Mouse (Mus musculus) hindbrain, postnatal 0 days (tissue): ENCODE measurements around the gene Rapgef5. TPM values are rescaled to one million over a fixed set of nuclear protein-coding genes. Genes with fewer than 3 reads are reported as not detected.

Experiments
- ATAC-seq: fragments of 200-750 bp; cut with Nextera tagmentation; 2 replicates; pipeline ENCODE4 v1.8.0; 2017; ENCODE audit warnings: mild to moderate bottlenecking, moderate TSS enrichment, moderate library complexity
- DNase-seq: peaks from one replicate; pipeline ENCODE4 v3.0.0-alpha.2; 2015; ENCODE audit warnings: low spot score
- H3K27ac ChIP-seq: fragments of 300-500 bp; sonication (generic); 2 replicates; pipeline ENCODE4 v1.5.1; 2014; ENCODE audit warnings: mild to moderate bottlenecking
- H3K27me3 ChIP-seq: fragments of 300-500 bp; sonication (generic); 2 replicates; pipeline ENCODE4 v1.6.1; 2014; ENCODE audit warnings: low read length, mixed read lengths; ENCODE audit not compliant: insufficient read depth
- H3K36me3 ChIP-seq: fragments of 300-500 bp; sonication (generic); 2 replicates; pipeline ENCODE4 v1.6.1; 2014; ENCODE audit warnings: low read length, mixed read lengths; ENCODE audit not compliant: insufficient read depth
- H3K4me1 ChIP-seq: fragments of 300-500 bp; sonication (generic); 2 replicates; pipeline ENCODE4 v1.6.1; 2014; ENCODE audit warnings: antibody characterized with exemption, low read length, mixed read lengths; ENCODE audit not compliant: insufficient read depth
- H3K4me2 ChIP-seq: fragments of 300-500 bp; sonication (generic); 2 replicates; pipeline ENCODE4 v1.6.1; 2014; ENCODE audit warnings: low read depth, mild to moderate bottlenecking, low read length, moderate library complexity, mixed read lengths
- H3K4me3 ChIP-seq: fragments of 300-500 bp; sonication (generic); 2 replicates; pipeline ENCODE4 v1.5.1; 2014; ENCODE audit warnings: low read length
- H3K9ac ChIP-seq: fragments of 300-500 bp; sonication (generic); replicated peaks from 2 replicates; pipeline ENCODE4 v1.6.1; 2014; ENCODE audit warnings: mild to moderate bottlenecking, low read length, moderate library complexity, mixed read lengths
- H3K9me3 ChIP-seq: fragments of 300-500 bp; sonication (generic); 2 replicates; pipeline ENCODE4 v1.6.1; 2016; ENCODE audit warnings: low read length, mixed read lengths
- CTCF ChIP-seq: IDR thresholded peaks from 2 replicates; pipeline ENCODE4 v1.5.1; 2016; ENCODE audit warnings: antibody characterized with exemption, control low read depth, low read depth
- WGBS: fragments of 180-500 bp; shearing (Covaris S2); extraction: QIAGEN DNeasy Blood & Tissue Kit; methylation state at CpG from one replicate; pipeline ENCODE4 v1.1.7; 2014; 5-methylcytosine and 5-hydroxymethylcytosine counted together
- polyA plus RNA-seq: library from polyadenylated mRNA; unstranded; fragments of >200 nt; fragmentation: Nextera tagmentation; extraction: Ambion mirVana; gene quantifications from 2 replicates; pipeline ENCODE4 v1.2.1, GENCODE M21; 2015
- total RNA-seq: library from RNA; depleted of rRNA; stranded (reverse); fragments of >200 nt; gene quantifications from 2 replicates; pipeline ENCODE4 v1.2.3, GENCODE M21; 2014

Rapgef5 gene
- total and polyA plus RNA-seq, 2 experiments from 2014 or later, result 25.5 to 38.4 TPM

DNA sequence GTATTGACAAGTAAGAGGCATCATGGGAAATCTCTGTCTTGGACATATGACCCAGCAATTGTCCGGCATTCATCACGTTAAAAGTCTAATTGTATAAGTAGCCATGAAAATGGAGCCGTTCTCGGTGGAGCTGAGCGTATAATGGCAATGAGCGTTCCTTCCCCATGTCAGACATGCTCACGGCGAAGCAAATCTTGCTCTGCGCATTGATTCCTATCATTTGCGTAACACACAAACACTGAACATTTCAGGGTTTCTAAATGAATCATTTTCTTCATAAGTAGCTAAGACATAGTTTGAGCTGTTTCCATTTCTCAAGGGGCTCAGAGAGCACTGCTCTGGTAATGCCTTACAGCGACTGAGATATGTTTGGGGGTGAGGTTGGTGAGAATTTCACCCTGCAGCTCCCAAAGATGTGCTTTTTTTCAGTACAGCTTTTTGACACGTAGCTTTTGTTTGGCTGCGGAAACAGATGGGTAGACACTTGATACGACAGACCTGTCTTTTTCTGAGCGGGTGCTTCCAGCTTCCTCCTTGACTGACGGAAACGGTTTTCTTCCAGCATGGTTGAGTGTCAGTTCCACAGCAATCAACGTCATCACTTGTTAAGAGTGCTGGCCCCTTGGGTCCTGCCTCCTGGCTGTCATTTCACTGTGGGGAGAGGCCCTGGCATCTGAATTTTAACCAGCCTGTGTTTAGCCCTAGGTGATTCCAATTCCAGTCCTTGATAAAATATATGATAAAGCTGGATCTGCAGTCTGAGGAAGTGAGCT lies 112.2 kb downstream of the Rapgef5 start:
- H3K4me1 ChIP-seq, result peaks cover 3% of the 10 kb centered on the region; the same call in 1 of the 2 replicates
- H3K4me2 ChIP-seq, result no peak overlapping the region
- no peaks in the 10 kb centered on the region for H3K36me3 ChIP-seq
- TF ChIP-seq CTCF, result no peak
- H3K9ac ChIP-seq, result no peak overlapping the region
- DNase-seq (peak; percentile 20), ATAC-seq (no peak)
- no peak overlapping the region for H3K4me3 ChIP-seq
- no peak overlapping the region for H3K27ac ChIP-seq
- no peaks in the 10 kb centered on the region for H3K27me3 ChIP-seq
- WGBS, result 48% methylated on average over 18 of the region's 18 CpGs
- H3K9me3 ChIP-seq, result no peaks in the 10 kb centered on the region

DNA sequence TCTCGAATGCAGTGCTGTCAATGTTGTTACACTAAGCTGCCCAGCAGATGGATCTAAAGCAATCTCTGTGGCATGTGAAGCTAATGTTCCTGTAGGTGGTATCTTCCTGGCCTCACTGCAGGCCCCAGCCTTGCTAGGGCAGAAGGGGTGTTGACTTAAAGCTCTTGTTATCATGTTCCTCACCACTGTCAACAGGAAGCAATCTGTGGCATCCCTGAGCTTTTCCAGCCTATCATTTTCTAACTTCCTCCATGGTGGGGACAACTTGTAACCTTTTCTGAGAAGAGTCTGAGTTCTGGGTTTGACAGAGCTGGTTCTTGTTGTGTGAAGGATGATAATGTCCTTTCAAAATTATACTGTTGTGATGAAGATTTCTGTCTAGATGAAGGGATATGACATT lies 115.9 kb downstream of the Rapgef5 start:
- no peak for TF ChIP-seq CTCF
- H3K4me1 ChIP-seq, result peaks cover 3% of the 10 kb centered on the region; the same call in 1 of the 2 replicates
- H3K27ac ChIP-seq, result no peak overlapping the region
- H3K9me3 ChIP-seq, result no peaks in the 10 kb centered on the region
- no peak overlapping the region for H3K4me3 ChIP-seq
- H3K9ac ChIP-seq, result no peak overlapping the region
- WGBS, result 71% methylated on average over 1 of the region's 1 CpGs
- H3K36me3 ChIP-seq, result no peaks in the 10 kb centered on the region
- ATAC-seq (no peak), DNase-seq (no peak)
- no peak overlapping the region for H3K4me2 ChIP-seq
- no peaks in the 10 kb centered on the region for H3K27me3 ChIP-seq

DNA sequence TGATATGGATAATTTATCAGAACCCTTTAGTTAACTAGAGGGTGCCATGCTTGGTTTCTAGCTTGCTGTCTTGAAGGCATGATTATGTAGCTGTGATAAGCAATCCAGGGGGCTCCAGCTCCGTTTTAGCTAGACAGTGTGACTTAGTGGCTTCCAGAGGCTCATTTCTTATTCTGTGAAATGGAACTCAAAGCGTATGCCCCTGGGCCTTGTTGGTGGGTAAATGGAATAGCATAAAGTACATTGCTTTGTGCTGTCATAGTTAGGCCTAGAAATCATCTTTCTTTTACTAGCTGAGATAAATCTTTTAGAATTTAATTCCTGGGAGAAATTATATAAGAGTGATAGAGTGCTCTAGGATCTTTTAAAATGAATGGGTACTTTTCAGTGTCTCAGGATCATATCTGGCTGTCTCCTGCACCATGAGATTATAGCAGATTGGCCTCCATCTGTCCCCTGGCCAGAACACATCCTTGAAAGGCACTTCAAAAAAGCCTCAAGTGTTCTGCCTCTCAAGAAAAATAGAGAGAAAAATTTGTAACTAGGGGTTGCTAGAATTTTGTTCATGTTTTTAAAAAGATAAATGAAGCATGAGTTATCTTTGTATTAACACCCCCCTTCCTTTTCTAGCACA lies 120.0 kb downstream of the Rapgef5 start:
- no peaks in the 10 kb centered on the region for H3K4me1 ChIP-seq
- ATAC-seq, result no peak
- no peak overlapping the region for H3K4me3 ChIP-seq
- no peak for DNase-seq
- H3K27ac ChIP-seq, result no peak overlapping the region
- no peaks in the 10 kb centered on the region for H3K9me3 ChIP-seq
- H3K9ac ChIP-seq, result no peak overlapping the region
- H3K4me2 ChIP-seq, result no peak overlapping the region
- H3K27me3 ChIP-seq, result no peaks in the 10 kb centered on the region
- H3K36me3 ChIP-seq, result no peaks in the 10 kb centered on the region
- 55% methylated on average over 2 of the region's 2 CpGs for WGBS
- TF ChIP-seq CTCF, result no peak

DNA sequence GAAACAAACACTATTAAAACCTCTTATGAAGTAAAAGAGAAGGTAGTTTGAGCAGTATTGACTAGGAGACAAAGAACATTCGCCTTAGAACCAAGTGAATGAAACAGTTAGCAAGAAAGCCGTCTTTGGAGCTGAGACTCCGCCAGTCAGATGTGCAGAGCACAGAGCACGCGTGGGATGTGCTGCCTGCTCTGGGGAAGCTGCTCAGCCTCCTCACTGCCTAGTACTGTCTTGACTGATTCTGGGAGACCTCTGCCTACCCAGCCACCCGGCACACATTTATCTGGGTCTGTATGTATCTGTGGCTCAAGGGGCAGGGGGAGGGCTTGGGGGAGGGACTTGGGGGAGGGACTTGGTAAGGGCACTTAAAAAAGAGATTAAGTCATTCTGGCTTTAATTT lies 120.7 kb downstream of the Rapgef5 start:
- Histone ChIP-seq H3K27ac (no peak overlapping the region), H3K4me3 (no peak overlapping the region), H3K27me3 (no peaks in the 10 kb centered on the region), H3K36me3 (no peaks in the 10 kb centered on the region), H3K4me1 (no peaks in the 10 kb centered on the region), H3K4me2 (no peak overlapping the region), H3K9ac (no peak overlapping the region), H3K9me3 (no peaks in the 10 kb centered on the region)
- 69% methylated on average over 6 of the region's 6 CpGs for WGBS
- TF ChIP-seq CTCF, result no peak
- no peak for ATAC-seq
- DNase-seq, result no peak

DNA sequence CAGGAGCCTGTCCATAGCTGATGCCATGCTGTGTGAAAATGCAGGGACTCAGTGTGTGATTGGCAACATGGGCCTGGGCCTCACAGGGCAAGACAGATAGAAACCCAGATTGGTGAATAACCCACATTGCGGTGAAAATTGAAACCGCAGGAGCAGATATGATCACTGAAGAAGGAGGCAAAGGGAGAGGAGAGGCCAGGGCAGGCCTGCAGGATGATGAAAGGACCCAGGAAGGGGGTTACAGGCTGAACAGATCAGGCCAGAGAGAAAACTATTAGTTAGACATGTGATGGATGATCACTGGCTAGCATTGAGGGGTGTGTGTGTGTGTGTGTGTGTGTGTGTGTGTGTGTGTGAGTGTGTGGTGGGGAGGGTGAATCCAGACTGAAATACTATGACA lies 122.6 kb downstream of the Rapgef5 start:
- Histone ChIP-seq H3K4me2 (no peak overlapping the region), H3K9ac (no peak overlapping the region), H3K27ac (no peak overlapping the region), H3K27me3 (no peaks in the 10 kb centered on the region), H3K9me3 (no peaks in the 10 kb centered on the region), H3K4me3 (no peak overlapping the region), H3K4me1 (no peaks in the 10 kb centered on the region), H3K36me3 (no peaks in the 10 kb centered on the region)
- no peak for DNase-seq
- no peak for ATAC-seq
- 77% methylated on average over 2 of the region's 2 CpGs for WGBS
- no peak for TF ChIP-seq CTCF

DNA sequence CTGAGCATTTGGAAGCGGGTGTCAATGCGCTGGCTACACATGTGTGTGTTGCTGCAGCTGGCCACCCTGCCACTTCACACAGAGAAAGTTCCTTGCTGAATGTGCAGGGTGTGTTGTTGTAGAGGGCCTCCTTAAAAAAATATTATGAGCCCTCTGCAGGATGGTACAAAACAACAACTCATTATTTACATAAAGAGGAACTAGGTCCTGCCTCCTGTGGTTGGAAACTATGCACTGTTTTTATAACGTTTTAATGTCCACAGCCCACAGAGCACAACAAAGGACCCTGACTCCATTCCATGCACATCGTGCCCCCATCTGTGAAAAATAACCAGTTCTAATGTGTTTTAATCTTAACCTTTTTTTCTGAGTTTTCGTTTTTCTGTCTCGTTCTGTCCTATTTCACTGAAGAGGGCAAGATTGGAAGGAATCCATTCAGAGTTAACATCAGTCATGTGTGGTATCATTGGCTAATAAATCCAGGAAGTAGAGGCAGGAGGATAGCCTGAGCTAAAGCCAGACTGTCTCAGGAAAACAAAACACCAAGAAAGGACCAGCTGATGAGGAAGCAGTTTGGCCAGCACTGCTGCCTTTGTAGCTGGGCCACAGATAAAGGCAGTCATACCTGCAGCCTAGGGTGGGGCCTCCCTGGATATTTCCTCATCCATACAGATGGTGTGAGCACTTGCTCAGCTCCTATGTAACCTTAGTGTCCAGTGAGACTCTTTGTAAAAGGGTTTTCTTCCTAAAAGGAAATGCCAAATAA lies 123.3 kb downstream of the Rapgef5 start:
- 67% methylated on average over 6 of the region's 6 CpGs for WGBS
- no peaks in the 10 kb centered on the region for H3K36me3 ChIP-seq
- H3K4me2 ChIP-seq, result no peak overlapping the region
- ATAC-seq (no peak), DNase-seq (no peak)
- no peaks in the 10 kb centered on the region for H3K27me3 ChIP-seq
- TF ChIP-seq CTCF, result peak; percentile 1; the same call in 1 of the 2 replicates
- H3K4me3 ChIP-seq, result no peak overlapping the region
- no peaks in the 10 kb centered on the region for H3K4me1 ChIP-seq
- H3K27ac ChIP-seq, result no peak overlapping the region
- no peak overlapping the region for H3K9ac ChIP-seq
- no peaks in the 10 kb centered on the region for H3K9me3 ChIP-seq
